Mouse (Mus musculus): ENCODE results near the gene Zfp513.
"Not testable (repeated sequence)": the region's sequence is repeated elsewhere in the genome, so short reads cannot be mapped to it uniquely, and the experiment has no call there.

Zfp513 gene

DNA sequence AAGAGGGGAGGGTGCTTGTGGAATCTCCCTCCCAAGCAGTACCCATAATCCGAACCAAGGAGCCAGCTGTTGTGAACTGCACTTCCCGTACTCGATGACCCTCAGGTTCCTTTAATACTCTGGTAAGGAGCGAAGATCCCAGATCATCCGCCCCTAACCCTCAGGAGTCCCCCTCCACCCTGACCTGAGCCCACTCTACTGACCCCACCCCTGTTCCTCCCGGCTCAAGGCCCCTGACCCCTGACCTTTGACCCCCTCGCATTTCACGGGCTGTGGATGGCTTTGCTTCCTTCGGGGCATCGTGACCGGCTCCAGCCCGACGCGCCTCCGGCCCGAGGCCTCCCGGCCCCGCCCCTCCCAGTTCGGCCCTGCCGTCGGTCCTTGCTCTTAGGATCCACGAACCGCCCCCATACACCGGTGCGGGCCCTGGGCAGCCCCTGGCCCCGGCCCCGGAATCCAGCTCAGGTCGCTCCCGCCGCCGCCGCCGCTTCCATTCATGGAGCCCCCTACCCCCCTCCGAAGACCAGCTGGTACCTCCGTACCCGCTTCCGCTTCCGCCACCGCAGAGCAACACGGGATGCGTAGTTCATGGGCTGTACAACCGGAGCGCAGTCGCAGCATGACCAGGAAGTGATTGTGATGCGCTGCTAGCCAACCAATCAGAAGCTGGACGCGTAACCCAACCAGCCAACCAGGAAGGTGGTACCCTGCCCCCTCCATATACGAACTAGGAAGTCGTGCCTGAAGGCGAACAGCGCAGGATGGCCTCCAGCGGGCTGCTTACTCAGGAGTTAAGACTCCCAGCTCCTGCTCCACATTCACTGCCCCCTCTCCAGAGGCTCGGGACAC lies at the start of gene Zfp513:
TSS of gene Zfp513 (minus strand) at position 562 of the 849 bp plus-strand sequence.
- peak; percentile 99 for DNase-seq

DNA sequence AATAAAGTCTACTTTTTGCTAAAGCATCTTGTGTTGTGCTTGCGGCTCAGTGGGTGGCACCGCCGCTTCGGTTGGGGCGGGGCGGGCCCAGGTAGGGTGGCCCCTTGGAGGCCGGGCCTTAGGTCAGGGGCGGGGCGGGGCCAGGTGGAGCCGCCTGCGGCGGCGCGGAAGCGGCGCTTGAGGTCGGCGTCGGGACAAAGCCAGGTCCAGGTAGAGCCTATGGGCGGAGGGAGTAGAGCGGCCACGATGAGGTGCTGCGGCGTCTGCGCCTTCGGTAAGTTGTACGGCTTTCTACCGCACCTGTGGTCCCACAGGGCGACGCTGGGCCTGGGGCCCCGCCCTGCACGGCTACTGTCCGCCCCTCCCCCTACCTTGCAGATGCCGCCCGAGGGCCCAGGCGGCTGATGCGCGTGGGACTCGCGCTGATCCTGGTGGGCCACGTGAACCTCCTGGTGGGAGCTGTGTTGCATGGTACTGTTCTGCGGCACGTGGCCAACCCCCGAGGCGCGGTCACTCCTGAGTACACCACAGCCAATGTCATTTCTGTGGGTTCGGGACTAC lies 49.5 kb upstream of the Zfp513 start, which contains the start of gene Krtcap3:
TSS of gene Krtcap3 (plus strand) at position 151 of the 561 bp plus-strand sequence.
- DNase-seq, result peak; percentile 76

DNA sequence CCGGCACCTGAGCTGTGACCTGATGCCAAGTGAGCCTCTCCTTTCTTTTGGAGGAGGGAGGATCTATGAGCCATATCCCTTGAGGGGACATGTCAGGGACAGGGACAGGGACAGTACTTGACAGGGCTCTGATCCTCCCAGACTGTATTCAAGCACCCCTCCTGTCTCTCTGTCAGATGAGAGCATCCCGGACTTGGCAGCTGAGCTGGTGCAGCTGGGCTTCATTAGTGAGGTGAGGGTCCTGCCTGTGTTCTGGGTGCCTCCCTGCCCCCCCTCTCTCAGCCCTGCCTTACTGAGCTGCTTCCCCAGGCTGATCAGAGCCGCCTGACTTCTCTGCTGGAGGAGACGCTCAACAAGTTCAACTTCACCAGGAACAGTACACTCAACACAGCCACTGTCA lies 48.6 kb upstream of the Zfp513 start:
- no peak for DNase-seq

DNA sequence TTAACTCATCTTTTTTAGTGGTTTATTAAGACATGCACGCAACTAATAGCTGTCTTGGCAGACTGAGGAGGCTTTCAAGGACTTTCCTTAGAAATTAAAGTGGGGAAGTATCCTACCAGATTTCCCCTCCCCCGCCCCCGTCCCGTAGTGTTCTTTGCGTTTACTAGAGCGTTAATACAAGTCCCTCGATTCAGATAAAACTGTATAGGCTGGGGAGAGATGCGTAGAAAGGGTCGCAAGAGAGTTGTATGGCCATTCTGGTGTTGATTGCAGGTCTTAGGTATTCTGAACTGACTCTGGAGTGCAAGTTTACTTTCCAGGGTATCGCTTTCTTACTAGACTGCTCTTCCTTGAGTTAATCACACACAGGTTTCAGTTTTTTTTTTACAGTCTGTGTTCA lies 40.1 kb upstream of the Zfp513 start:
- DNase-seq, result no peak

DNA sequence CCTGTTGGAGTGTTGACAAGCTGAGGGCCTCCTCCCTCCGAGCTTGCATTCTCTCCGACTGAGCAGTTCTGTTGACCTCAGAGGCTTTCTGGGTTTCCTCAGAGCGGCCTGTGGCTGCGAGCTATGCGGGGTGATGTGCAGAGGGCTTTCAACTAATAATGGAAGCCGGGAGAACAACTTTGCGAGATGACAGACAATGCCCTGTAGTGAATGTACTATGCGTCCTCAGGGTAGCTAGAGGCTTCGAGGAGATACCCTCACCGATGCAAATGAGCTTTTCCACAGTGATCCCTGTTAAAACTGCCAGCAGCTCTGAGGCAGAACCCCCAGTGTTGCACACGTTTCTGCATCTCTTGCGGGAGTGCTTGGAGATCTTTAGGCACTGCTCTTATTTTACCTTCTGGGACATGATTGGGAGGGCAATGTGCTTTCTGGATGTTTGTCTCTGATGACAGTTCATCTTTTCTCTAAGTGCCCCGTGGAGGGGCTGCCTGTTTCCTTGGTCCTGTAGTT lies 39.5 kb upstream of the Zfp513 start:
- DNase-seq, result no peak

DNA sequence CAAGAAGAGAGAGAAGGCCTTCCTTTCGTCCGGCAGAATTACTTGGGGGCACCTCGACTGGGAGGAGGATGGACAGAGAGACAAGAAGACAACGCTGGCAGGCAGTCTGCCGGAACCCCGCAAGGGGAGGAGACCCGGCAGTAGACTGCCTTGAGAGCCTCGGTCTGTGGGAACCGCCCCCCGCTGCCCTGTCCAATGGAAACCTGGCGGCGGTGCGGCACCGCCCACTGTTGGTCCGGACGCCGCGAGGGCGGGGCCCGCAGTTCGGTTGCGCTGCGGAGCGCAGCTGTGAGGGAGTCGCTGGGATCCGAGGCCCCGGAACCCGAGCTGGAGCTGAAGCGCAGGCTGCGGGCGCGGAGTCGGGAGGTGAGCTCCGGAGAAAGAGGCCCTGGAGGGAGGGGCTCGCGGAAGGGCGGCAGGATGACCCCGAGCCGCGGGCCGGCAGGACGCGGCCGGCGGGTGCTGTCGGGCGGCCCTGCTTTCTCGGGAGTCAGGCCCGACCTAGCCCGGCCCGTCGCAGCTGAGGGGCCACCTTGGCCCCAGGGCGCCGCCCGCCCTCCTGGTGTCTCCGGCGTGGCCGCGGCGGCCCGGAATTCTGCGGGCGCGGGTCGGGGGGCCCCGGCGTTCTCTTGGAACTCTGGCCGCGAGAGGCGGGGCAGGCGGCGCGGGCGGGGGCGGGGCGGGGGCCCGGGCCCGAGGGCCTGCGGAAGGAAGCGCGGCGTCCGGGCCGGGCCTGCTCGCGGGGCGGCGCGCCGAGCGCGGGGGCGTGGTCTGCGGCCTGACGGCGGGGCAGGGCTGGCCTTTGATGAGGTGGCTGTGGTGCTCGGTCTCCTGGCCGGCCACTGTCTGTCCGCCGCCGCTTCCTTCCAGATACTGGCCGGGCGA lies 38.8 kb upstream of the Zfp513 start, which contains the start of the genes Nrbp1 and Gm9970:
TSS of gene Nrbp1 (plus strand) at position 228 of the 885 bp plus-strand sequence.
TSS of gene Gm9970 (minus strand) at position 596 of the 885 bp plus-strand sequence.
- DNase-seq, result peak; percentile 96

DNA sequence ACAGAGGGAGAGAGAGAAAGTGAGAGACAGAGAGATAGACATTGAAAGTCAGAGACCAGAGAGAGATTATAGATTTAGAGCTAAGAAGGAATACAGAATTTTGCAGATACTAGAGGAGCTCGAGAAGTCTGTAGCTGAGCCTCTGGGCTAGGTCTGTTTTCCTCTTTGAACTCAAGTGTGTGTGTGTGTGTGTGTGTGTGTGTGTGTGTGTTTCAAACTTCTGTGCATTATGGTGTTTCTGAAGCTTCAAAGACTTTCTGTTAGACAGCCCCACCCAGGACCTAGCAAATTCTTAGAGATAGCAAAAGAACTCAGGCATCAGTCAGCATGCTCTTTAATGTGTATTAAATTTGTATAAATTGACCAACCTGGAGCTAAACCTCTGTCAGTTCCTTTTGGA lies 24.5 kb upstream of the Zfp513 start:
- no peak for DNase-seq

DNA sequence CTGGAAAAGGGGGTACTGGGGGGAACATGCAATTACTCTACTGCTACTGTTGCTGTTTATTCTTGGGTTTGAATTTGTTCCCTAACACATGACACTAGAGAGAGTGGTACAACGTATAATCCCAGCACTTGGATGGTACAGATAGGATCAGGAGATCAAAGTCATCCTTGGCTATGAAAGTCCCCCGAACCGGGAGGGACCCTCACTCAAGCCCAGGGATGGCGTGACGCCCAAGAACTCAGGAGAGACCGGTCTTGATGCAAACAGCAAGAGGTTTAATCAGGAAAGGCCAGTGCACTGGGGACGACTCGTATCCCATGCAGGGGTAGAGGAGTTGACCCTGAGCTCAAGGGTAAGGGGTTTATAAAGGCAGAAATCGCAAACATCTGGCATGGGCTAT lies 20.6 kb upstream of the Zfp513 start:
- peak; percentile 9 for DNase-seq

DNA sequence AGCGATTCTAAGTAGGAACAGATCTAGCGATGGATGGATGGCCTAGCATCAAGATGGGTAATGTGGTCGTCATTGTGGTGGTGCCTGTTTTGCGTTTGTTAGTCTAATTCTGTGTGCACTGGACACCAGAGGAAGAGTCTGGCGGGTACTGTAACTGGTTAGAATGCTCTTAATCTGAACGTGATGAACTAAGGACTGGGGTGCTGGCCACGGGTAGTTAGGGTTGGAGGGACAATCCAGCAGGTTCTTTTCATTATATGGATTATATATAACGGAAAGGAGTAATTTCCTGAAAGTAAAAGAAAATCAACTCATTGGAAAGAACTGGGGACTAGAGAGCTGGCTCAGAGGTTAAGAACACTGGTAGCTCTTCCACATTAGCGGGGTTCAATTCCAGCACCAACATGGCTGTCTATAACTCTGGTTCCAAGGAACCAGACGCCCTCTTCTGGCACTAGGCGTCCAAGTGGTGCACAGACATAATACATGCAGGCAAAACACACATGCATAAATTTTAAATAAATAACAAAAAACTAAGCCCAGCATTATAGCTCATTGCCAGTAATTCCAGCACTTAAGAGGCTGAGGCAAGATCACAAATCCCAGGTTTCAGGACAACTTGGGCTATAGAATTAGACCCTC lies 19.3 kb upstream of the Zfp513 start:
- DNase-seq, result peak; percentile 42

DNA sequence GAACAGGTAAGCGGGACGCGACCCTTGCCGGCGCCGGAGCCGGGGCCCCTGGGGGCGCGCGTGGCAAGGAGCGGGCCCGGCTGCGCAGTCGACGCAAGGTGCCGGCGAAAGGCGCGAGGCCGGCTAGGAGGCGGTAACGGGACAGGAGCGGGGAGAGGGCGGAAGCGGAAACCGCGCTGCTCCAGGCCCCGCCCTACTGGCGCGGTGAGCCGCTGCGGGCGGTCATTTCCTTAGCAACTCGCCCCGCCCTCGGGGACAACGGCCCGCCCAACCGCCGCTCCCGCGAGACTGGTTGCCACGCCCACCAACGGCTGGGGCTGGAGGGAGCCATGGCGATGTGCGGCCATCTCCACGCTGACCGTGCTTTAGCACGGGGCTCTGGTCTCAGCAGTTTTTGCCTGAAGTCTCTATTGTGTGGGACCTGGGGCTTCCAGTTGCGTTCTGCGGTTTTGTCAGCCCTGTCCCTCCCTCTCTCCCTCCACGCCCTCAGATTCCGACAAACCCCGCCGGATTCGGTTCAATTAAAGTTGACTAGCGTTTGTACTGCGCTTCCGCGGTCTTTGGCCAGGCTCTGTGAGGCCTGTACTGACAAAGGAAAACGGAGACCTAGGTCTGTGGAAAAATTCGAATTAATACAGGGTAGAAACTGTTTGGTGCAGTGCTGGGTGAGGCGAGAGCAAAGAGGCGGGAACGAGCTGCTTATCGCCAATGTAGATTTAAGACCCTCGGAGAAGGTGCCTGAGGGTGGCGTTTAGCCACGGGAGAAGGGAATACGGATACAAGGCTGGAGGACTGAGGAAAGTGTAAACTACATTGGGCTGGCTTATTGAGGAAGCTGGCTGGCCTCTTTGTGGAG lies 18.6 kb upstream of the Zfp513 start, which contains the start of gene Ppm1g:
TSS of gene Ppm1g (minus strand) at position 240 of the 856 bp plus-strand sequence.
- peak; percentile 95 for DNase-seq

DNA sequence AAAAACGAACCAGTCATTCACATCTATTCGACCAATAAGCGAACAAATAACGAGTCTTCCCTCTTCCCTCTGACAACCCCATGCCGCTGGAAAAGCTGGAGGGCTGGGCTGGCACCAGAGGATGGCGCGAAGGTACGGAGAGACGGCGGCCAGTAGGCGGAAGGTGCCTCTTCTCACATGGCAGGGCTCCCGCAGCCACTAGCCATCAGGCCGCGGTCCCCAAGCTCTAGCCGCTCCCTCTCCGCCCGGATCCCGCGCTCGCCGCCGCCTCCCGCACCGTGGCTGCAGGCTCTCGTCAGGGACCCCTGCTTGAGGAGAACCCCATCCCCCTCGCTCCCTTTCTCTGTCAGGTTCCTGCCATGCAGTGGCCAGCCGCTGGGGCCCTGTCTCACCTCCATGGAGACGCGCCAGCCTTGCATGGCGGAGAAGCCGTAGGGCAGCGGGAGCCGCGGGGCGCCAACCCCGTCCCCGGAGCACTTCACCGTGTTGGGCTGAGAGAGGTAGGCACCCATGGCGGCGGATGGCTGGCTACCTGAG lies 17.9 kb upstream of the Zfp513 start:
- DNase-seq, result no peak

DNA sequence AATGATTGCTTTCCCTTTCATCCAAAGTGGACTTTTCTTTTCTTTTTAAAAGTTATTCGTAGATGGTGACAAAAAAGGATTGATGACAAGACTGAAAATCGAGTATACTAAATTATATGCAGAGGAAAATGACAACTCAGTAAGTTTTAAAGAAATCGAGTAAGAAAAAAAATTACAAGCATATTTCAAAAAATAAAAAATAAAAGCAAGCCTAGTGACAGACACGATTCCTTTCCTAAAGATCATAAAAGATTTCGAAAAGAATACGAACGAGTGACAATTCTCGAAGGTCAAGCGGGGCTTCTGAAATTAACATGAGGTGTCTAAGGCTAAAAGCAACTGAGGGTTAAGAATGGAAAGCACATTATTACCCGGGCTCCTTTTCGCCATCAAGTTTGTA lies 17.4 kb upstream of the Zfp513 start:
- no peak for DNase-seq

DNA sequence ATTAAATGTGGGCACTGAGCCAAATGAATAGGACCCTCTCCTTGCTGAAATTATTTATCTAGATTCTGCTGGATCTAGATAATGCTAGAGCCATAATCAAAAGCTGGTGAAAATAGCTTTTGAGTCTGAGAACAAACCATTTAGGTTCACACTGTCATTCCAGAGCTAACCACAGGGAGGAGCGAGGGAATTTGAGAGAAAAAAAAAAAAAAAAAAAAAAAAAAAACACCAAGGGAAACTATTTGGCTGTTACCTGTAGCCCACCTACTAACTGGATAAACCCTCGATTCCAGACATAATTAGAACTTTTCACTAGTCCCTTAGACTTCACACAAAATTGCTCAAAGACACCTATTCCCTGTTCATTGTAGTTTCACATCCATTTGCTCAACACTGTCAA lies 17.0 kb upstream of the Zfp513 start:
- no peak for DNase-seq

DNA sequence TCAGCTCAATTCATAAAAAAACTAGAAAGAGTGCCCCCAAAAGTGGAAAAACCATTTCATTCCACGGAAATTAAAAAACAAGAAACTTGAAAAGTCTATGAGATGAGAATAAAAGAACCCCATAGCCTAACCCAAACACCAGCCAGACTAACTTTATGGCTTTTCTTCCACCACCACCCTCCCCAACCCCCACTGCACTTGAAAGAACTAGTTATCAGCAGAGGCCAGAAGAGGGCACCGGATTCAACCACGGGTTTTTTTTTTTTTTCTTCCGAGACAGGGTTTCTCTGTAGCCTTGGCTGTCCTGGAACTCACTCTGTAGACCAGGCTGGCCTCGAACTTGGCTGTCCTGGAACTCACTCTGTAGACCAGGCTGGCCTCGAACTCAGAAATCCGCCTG lies 16.2 kb upstream of the Zfp513 start:
- DNase-seq, result no peak

DNA sequence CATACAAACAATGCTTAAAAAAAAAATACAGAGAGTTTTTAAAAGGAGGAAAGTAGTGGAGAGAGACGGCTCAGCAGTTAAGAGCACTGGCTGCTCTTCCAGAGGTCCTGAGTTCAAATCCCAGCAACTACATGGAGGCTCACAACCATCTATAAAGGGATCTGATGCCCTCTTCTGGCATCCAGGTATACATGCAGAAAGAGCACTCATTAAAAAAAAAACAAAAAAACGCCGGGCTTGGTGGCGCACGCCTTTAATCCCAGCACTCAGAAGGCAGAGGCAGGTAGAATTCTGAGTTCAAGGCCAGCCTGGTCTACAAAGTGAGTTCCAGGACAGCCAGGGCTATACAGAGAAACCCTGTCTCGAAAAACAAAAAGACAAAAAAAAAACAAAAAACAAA lies 14.5 kb upstream of the Zfp513 start:
- not testable (repeated sequence) for DNase-seq

DNA sequence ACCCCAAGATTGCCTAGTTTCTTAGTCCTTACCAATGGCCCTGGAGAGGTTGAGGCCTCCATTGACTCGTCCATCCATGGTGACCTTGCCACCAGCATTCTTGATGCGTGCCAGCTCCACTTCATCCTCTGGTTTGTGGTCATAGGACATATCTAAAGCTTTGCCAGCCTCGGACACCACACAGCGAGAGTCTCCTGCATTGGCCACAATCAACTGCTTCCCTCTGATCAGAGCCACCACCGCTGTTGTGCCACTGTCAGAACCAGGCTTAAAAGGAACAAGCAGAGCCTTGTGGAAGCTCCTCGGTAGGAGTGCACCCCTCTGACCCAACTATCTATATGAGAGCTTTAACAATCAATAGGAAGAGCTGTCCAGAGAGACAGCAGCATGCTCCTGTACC lies 2.3 kb upstream of the Zfp513 start:
- no peak for DNase-seq

DNA sequence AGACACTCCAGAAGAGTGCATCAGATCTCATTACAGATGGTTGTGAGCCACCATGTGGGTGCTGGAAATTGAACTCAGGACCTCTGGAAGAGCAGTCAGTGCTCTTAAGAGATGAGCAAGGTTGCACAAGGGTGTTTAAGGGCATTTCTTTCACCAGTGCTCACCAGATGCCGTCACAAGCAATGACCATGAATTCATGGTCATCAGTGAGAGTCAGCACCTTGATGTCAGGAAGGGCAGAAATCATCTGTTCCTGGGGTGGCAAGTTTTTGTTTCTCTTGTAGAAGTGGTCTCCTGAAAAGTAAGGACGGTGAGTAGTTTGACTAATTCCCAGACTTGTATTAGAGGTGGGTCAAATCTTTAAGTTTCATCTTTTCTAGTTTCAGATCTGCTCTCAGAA lies 1.8 kb upstream of the Zfp513 start:
- DNase-seq, result no peak

DNA sequence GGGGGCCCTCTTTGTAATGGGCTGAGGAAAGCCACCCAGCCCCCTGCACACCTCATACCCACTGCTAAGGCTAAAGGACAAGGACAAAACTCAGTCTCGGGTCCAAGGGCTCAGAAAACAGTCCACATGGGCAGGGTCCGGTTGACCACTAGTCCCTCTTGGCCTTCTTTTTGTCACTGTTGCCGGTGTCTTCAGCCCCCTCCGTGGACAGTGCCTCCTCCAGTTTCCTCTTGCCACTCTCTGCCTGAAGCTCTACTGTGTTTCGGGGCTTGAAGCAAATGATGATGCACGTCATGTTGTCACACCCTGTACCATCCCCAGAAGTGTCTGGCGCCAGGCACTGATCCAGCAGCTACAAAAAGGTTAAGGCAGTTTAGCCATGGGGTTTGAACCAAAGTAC lies 830 bp upstream of the Zfp513 start:
- DNase-seq, result peak; percentile 30

DNA sequence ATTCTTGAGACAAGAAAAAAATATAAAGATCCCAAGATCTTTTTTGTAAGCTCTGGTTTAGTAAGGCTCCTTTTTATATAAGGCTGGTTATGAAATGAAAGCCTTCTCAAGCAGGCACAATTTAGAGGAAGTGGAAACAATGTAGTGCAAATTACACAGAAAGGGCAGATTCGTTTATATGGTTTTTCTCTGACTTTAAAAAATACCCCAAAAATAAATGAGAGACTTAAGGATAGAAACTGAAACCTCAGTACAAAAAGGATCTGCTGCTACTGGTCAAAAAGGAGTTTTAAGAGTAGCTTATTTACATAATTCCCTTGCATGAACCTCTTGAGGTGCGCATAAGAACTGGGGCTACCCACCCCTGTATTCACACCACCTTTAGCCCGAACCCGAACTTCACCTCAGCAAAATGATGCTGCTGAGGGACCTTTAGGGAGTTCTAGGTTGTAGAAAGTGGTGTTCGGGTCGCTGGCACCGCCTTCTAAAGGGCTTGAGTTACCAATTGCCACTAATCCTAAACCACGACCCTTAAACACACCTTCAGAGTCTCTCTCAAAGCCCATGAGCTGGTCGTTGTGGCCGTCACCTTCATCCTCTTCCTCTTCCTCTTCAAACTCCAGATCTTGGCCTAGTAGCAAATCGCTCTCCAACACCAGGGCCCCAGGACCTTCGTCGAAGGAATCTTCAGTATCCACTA lies 911 bp downstream of the Zfp513 start:
- DNase-seq, result no peak

DNA sequence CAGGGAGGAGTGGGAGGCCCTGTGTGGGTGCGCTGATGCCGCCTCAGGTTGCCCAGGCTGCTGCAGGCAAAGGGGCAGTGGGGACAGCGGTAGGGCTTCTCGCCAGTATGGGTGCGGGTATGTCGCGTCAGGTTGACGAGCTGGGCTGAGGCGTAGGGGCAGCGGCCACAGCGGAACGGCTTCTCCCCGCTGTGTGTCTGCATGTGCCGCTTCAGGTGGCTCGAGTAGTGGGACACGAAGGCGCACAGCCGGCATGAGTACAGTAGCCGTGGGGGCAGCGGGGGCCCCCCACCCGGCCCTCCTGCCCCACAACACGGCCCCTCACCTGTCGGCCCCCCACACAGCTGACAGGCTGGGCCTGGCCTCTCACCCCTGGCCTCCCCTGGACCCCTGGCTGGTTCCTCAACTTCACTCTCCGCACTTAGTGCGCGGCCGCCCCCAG lies 1.8 kb downstream of the Zfp513 start:
- peak; percentile 18 for DNase-seq

Data from kidney, adult 11 months (tissue).